Mouse (Mus musculus) lung, adult 2 months (tissue): ENCODE measurements around the gene Sh3bp1.

Source experiments
- CTCF ChIP-seq: fragments of 200-500 bp; IDR thresholded peaks from 2 replicates; pipeline ENCODE4 v1.5.1; 2011; ENCODE audit warnings: mild to moderate bottlenecking, low read length, control low read depth; ENCODE audit not compliant: insufficient read depth
- POLR2A ChIP-seq: fragments of 200-500 bp; IDR thresholded peaks from 2 replicates; pipeline ENCODE4 v1.6.1; 2011; ENCODE audit warnings: low read depth, mild to moderate bottlenecking, control low read depth, low read length, borderline replicate concordance; ENCODE audit errors: extremely low read depth

GRCm38 (mm10) chr15:78959537-78959936 lies 60.0 kb downstream of the Sh3bp1 start:
- TF ChIP-seq POLR2A (no peak), CTCF (no peak)
